Mouse (Mus musculus): ENCODE data around the gene G530012D18Rik.
"Not testable (repeated sequence)": the region's sequence is repeated elsewhere in the genome, so short reads cannot be mapped to it uniquely, and the experiment has no call there.

- TF ChIP-seq CTCF (IDR thresholded peaks at IDR 0.05; ENCODE audit: extremely low read depth, insufficient read length, insufficient replicate concordance, low read depth, low read length); POLR2A (IDR thresholded peaks at IDR 0.05; ENCODE audit: low read depth, low read length): not testable (repeated sequence)
Measured at GRCm38 (mm10) chr1:85575376-85575775, at the start of gene G530012D18Rik.
